Mouse (Mus musculus): ENCODE measurements at regions not wholly inside any gene's neighbourhood (a gene's known extent, or its start where the extent isn't known, plus 50 kb on each side); places are given as distances from the start of the nearest gene placed in this dataset.

GRCm38 (mm10) chr12:70523379-70523778 lies 70.5 kb downstream of the Tmx1 start:
- no peak for DNase-seq (ENCODE audit: low spot score)

DNA sequence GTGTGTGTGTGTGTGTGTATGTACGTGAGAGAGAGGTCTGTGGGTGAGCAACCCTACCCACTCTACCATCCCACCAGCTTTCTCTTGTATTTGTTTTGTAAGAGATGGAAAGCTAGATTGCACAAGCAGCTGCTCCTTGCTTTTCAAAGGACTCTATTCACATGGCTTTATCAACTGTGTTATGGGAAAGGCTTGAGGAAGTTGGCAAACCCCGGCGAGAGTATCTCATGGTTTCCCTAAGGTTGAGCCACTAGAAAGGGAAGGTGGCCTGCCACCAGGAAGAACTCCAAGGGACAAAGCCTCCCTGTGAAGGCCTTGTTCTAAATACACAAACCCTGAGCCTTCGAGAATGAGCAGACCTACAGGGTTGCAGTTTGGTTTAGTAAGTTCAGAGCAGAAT lies 71.8 kb downstream of the Tmx1 start:
- no peak for DNase-seq (ENCODE audit: low spot score)

- no peak for DNase-seq (ENCODE audit: low spot score)
Measured at GRCm38 (mm10) chr12:70531661-70532060, 78.8 kb downstream of the Tmx1 start.

DNA sequence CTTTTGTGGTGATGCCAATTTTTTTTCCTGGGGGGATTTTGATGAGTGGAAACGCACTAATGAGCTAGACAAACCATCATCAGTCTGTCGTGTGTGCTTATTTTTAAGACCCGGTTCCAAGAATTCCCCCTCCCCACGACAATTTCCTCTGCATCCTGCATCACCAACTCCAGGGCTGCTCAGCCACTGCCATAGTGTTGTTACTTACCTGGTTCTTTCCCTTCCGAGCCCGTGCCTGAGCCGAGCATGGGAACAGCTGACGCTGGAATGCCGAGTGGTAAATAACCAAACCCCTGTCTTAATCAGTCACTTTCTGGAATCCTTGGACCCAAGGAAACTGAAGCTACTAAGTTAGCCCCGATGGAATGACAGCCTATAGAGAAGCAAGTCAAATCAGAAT lies 79.3 kb downstream of the Tmx1 start:
- DNase-seq (ENCODE audit: low spot score): no peak

- DNase-seq (ENCODE audit: low spot score): no peak
Measured at GRCm38 (mm10) chr12:70532843-70533242, 79.9 kb downstream of the Tmx1 start.

- DNase-seq (ENCODE audit: low spot score): no peak
Measured at GRCm38 (mm10) chr12:70533375-70533935, 80.6 kb downstream of the Tmx1 start.

- no peak for DNase-seq (ENCODE audit: low spot score)
Measured at GRCm38 (mm10) chr12:70539124-70539523, 86.2 kb downstream of the Tmx1 start.

- DNase-seq (ENCODE audit: low spot score): no peak
Measured at GRCm38 (mm10) chr12:70539856-70540255, 87.0 kb downstream of the Tmx1 start.

GRCm38 (mm10) chr12:70541432-70541831 lies 88.5 kb downstream of the Tmx1 start:
- no peak for DNase-seq (ENCODE audit: low spot score)

GRCm38 (mm10) chr12:70543299-70543698 lies 90.4 kb downstream of the Tmx1 start:
- DNase-seq (ENCODE audit: low spot score): no peak

DNA sequence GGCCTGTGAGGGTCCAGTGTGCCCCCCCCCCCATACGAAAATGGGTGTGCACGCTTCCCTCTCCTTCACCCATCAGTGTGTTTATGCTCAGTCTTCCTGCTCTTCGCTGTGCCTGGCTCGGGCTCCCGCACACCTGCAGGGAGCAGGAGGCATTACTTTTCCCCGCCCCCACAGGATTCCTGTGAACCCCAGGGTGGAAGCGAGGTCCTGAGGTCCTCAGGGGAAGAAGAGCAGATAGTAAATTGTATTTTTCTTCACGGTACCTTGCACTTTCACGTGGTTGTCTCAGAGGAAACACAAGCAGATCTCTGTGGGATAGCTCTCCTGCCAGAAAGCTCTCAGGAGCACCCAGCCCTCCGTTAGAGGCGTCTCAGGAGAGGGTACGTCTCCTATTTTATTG lies 91.4 kb downstream of the Tmx1 start:
- no peak for DNase-seq (ENCODE audit: low spot score)

DNA sequence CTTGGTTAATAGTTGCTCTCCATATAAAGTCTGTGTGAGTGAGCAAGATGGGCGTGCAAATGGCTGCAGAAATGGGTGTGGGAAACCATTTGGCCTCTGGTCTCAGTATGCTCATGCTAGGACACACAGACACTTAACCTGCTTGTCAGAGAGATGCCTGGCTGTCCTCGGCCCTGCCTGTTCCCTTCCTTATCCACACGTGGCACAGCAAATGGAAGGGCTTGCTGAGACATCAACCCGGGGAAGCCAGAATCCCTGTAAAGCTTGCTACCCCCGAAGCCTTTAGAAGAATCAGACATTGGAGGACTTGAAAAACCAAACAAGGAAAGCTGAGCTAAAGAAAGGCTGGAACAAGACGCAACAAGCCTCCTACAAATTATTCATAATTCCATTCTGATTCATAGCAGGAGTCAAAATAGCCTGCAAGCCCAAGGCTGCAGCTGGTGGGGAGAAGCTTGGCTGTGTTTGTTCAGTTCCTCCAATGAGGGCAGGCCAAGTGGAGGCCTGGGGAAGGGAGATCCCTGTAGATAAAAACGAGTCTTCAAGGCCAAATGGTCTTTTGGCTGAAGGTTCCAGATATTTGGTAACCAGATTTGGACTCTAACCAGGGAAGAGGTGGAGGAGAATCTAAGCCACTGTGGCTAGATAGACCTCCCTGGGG lies 92.1 kb downstream of the Tmx1 start:
- DNase-seq (ENCODE audit: low spot score): peak; percentile 14

DNA sequence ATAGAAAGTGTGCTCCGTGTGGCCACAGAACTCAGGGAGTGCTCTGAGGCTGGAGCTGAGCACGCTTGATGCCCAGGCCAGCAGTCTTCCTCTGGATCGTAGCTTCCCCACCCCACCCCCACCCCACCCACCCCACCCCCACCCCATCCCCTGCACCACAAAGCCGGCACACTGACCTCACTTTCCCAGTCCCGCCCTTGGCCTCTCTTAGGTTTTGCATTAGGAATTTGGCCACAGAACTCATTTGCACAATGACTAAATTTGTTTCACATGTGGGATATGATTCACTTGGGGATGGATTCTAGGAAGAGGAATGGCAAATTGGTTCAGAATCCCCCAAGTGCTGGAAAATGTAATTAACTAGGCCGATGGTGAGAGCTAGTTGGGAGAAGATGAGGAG lies 94.3 kb downstream of the Tmx1 start:
- no peak for DNase-seq (ENCODE audit: low spot score)

DNA sequence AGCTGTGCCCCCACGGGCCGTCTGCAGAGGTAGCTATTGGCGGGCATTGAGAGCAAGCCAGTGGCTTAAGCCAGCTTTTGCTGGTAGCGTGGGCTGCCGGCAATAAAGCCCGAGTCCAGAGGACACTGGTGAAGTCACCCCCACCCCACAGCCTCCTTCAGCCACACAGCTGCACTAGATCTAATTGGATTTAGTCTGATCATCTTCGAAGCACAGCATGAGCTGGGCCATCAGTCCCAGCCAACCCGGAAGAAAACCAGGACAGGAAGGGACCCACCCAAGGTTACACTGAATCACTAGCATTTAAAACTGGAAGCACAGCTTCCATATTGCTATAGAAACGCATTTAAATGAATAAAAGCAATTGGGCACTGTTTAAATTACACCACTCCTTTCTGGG lies 96.4 kb downstream of the Tmx1 start:
- DNase-seq (ENCODE audit: low spot score): no peak

- no peak for DNase-seq (ENCODE audit: low spot score)
Measured at GRCm38 (mm10) chr12:70553866-70554265, 101.0 kb downstream of the Tmx1 start.

GRCm38 (mm10) chr12:70554586-70554985 lies 101.7 kb downstream of the Tmx1 start:
- DNase-seq (ENCODE audit: low spot score): no peak

DNA sequence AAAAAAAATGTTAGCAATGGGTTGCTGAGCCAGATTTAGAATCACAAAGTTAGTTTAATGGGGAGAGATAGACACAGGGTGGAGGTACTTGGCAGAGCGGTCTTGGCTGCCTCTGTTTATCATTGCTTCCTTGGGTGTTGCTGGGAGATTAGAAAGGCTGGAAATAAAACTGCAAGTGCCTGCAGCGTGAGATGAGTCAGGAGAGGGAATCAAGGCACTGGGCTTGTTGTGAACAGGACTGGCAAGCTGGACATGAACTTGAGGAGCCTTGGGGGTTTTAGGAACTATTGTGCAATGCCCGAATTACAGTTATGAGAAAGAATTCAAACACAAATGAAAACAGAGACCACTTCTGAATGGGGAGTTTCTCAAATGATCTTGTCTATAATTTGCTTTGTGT lies 102.8 kb downstream of the Tmx1 start:
- DNase-seq (ENCODE audit: low spot score): no peak

DNA sequence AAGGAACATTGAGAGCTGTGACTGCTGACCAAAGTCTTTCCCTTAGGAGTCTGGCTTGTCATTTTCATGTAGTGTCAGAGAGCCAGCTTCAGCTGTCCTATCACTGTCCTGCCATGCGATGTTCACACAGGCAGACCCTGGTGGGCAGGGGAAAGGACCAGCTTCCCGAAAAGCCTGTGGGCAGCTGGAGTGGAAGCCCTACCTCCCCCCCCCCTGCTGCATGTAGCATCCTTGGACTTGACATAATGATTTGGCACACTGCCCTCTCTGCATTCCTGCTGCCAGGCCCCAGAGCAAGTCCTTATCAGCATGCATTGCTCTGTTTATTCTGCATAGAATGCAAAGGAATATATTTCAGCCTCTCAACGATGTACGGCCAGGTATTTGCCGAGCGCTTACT lies 103.9 kb downstream of the Tmx1 start:
- no peak for DNase-seq (ENCODE audit: low spot score)

- DNase-seq (ENCODE audit: low spot score): no peak
Measured at GRCm38 (mm10) chr12:70563446-70563845, 110.6 kb downstream of the Tmx1 start.

DNA sequence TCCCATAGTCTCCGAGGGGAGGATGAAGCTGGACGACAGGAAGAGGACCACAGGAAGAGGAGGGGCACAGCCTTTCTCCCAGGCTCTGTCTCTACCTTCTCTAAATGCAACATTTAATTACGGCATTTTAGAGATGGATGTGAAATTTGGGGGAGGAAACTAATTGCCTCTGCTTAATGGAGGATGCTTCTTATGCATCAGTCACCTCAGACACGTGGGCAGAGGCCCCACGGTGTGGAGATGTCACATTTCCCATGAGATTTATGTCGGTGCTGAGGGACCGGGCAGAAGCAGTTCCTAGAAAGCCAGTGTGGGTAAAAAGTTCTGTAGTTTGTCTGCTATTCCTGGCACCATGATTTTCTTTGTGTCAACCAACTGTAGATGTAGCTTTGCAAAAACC lies 122.8 kb downstream of the Tmx1 start:
- no peak for DNase-seq (ENCODE audit: low spot score)

- DNase-seq (ENCODE audit: low spot score): no peak
Measured at GRCm38 (mm10) chr12:70577769-70578168, 124.9 kb downstream of the Tmx1 start.

DNA sequence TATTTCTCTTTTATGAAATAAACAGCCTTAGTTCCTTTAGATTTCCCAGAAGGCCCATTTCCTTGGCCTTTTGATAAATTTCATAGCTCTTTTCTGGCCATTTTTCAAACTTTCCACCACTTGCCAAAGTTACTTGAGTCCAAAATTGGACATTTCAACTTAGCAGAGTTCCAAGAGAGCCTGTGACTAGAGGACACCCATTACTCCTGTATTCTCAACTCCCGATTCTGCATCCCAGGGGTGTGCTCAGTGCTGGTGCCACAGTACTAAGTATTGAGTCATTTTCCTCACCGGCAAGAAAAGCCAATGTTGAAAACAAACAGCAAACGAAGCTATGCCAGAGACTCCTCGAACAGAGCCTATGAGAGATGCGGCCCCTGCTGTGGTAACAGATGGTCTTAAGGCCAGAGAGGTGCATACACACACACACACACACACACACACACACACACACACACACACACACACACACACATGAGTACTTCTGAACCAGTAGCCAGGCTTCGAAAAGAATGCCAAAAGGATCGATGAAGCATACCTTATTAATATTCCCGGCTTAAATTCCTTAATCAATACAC lies 126.5 kb downstream of the Tmx1 start:
- DNase-seq (ENCODE audit: low spot score): no peak

DNA sequence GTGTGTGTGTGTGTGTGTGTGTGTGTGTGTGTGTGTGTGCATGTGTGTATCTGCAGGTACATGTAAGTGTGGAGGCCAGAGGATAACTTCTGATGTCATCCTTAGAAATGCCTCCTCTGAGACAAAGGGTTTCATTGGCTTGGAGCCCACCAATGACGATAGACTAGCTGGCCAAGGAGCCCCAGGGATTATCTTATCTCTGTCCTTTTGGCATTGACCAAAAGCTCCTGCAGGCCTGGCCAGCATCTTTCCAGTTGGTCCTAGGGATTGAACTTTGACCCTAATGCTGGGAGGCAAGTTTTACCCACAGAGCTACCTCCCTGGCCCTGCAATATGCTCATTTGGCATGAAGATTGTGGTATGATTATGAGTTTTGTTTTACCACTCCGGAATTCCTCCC lies 133.3 kb downstream of the Tmx1 start:
- no peak for DNase-seq (ENCODE audit: low spot score)

DNA sequence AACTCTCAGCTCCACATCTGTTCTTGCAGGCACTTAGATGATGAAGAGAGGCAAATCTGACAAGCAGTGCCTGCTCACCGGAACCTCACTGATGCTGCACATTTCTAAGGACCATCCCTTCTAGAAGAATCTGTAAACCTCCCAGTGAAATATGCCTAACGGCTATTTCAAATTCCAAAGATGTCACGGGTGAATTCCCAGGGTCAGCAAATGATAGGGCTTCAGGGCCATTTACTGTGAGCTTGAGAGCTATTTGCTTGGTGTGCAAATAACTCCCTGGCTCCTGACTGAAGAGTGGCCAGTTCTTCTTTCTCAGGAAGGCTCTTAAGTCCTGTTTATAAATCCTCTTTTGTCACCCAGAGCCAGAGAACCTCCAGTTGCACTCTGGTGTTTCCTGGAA lies 135.3 kb downstream of the Tmx1 start:
- DNase-seq (ENCODE audit: low spot score): no peak
